Mouse (Mus musculus): ENCODE results near the gene Naaladl2. TPM values are rescaled to one million over a fixed set of nuclear protein-coding genes. Genes with fewer than 3 reads are reported as not detected.

The Naaladl2 gene
- total RNA-seq, 2 experiments from 2014 or later = 0.52 to 0.55 TPM

- DNase-seq (ENCODE audit: low spot score) = no peak
These were observed 453.7 kb downstream of the Naaladl2 start for GRCm38 (mm10) chr3:24690162-24690915.

DNA sequence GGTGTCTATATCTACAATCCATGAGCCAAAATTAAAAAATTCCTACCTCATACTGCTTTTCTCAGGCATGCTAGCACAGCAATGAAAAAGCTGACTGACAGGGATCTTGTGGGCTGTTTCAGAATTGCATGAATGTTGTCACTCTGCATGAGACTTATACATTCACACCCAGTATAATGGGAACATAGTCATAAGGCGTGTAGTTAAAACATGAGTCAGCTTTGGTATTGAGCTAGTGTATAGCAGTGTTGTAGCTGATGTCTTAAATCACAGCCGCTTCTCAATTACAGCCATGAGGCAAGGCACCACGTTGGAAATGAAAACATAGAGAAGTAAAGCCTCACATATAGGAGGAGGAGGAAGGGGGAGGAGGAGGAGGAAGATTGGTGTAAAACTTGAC, 473.6 kb downstream of the Naaladl2 start:
- DNase-seq (ENCODE audit: low spot score) = no peak

GRCm38 (mm10) chr3:24668052-24668916, 475.8 kb downstream of the Naaladl2 start:
- no peak for DNase-seq (ENCODE audit: low spot score)

GRCm38 (mm10) chr3:24665408-24665807, 478.7 kb downstream of the Naaladl2 start:
- DNase-seq (ENCODE audit: low spot score) = no peak

- no peak for DNase-seq (ENCODE audit: low spot score)
These were observed 480.3 kb downstream of the Naaladl2 start for GRCm38 (mm10) chr3:24663749-24664148.

DNA sequence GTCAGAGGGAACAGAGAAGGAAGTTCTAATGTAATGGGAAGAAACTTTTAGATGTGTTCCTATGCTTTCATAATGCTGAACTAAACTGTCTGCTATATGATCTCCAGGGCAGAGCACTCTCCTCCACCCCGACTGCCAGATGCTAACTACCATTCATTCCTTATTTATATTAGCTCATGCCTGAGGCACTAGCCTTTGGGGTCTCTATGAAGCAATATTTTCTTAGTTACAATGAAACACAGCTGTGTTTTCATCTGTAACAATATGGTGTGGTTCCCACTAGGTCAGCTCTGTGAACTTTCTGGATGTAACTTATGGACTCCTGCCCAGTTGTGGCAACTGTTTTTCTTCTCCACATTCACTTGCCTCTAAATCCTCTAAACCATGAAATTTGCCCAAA, 514.0 kb downstream of the Naaladl2 start:
- DNase-seq (ENCODE audit: low spot score) = peak; percentile 15

- no peak for DNase-seq (ENCODE audit: low spot score)
These were observed 538.6 kb downstream of the Naaladl2 start for GRCm38 (mm10) chr3:24605485-24605884.

DNA sequence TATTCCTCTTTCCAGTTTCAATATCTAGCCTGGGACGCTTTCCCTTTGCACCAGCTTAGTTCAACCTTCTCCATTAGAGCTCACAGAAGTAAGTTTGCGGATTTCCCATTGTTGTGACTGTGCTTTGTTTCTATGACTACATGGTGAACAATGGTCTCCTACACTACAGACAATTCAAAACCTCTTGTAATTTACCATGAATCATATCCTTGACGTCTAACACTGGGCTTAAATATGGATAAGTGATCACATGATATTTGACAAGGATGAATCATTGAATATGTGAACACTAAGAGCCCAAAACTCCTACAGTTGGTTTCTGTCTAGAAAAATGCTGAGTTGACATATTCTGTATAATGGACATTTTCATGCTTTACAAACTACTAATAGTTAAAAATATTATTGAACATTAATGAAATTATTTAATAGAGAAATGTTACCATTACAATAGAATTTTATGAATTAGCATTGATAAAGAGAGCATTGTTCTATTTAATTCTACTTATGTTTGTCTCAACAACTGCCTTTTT, 539.2 kb downstream of the Naaladl2 start:
- no peak for DNase-seq (ENCODE audit: low spot score)

- DNase-seq (ENCODE audit: low spot score) = no peak
These were observed 548.6 kb downstream of the Naaladl2 start for GRCm38 (mm10) chr3:24595447-24595846.

DNA sequence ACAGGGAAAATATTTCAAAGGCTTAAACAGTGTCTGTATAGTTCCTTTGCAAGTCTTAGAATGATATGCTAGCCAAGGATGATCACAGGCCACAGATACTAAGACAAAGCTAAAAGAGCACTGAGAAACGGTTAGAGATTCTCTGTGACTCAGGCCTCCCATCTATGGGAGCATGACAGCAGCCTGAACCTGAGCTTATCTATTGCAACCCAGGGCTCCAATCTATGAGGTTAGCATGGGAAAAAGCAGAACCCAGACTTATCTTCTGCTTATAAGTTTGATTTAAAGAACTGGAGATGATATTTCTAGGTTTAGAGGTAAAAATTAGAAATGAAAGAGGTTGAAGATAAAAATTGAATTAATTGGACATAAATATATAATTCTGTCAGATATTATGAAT, 587.4 kb downstream of the Naaladl2 start:
- DNase-seq (ENCODE audit: low spot score) = no peak

GRCm38 (mm10) chr3:24553701-24554100, 590.4 kb downstream of the Naaladl2 start:
- DNase-seq (ENCODE audit: low spot score) = no peak

DNA sequence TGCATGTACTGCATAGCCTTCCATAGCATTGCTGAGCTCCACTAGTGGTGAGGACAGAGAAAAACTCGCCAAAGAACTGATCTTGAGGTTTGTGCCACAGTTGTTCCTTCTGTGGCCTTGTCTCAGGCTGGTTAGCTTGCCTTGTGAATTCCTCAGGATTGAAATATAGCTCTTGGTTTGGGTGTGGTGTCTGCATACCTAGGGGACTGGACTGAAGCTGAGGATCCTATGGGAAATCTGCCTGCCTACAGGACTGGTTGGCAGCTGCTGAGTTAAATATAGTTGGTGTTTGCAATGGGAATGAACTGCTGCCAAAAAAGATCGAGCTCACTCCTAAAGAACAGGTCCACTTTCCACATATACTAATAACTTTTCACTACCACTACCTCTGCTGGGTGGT, 591.4 kb downstream of the Naaladl2 start:
- DNase-seq (ENCODE audit: low spot score) = no peak

DNA sequence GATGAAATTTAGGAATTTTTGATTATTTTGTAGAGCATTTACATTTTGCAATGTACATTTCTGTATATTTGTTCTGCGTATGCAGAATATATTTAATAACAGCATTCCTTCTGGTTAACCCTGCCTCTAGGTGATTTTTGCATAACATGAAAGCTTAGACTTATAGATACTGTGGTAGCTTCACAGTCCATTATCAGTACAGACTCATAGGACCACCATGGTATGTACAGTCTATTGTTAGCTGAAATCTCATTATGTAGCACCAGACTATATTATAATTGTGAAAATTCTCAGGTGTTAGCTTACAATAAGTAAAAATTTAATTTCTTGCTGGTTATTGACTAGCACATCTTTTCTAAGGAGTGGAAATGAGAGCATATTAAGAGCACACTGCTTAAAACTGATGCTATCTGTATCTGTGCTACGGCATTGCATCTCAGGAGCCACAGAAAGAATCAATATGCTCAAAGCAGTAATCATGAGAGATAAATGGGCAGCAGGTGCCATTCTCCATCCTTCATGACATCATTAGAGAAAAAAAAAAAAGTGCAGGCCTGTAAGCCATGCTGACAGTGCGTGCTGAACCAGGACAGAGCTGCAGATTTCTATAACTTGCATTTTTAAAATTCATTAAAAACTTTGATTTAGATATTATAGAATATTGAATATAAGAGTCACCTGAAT, 610.1 kb downstream of the Naaladl2 start:
- DNase-seq (ENCODE audit: low spot score) = no peak

DNA sequence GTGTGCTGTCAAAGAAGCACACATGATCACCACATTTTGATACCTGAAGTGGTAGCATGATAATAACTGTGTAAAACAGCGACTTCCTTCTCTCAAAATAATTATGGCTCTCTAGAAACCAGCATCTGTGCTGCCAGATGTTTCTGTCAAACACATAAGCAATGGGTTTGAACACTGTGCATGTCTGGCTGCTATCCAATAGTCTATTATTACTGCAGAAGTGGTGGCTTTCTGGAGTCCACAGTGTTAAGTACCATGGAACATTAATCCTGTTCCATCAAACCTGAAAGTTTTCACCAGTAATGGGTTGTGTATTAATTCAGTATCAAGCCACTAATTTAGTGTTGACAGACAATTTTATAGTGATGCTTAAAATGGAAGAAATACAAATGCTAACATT, 629.1 kb downstream of the Naaladl2 start:
- DNase-seq (ENCODE audit: low spot score) = no peak

GRCm38 (mm10) chr3:24486456-24487112, 657.5 kb downstream of the Naaladl2 start:
- no peak for DNase-seq (ENCODE audit: low spot score)

DNA sequence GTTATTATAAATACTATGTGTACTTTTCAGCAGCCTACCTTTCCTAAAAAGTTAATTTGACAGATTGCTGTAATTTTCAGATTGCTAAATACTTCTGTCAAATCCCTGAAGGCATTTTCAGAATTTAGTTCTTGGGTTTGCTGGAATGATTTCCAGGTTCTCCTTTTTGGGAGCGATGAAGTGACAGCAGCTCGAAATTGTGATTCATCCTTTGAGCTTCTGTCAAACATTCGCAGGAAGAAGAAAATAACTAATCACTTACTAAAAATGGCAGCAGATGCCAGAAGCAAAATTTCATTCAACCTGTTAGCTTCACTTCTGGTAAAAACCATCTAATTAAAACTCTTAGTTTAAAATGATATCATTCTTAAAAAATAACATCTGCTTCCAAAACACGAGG, 680.1 kb downstream of the Naaladl2 start:
- DNase-seq (ENCODE audit: low spot score) = no peak

DNA sequence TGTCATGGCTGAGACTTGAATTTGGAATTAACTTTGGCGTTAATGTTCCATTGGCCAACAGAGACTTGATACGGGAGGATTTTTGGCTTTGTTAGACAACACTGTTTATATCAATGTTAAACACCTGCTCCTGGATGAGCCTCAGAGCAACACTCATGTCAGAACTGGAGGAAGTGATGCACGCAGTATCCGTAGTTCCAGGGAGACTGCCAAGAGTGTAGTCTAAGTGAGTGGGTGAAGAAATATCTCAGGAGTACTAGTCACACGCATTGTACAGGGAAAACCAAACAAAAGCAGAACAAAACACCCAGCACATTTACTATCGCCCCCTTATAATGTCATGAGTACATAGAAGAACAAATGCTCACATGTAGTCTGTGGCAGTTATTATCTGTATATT, 703.4 kb downstream of the Naaladl2 start:
- DNase-seq (ENCODE audit: low spot score) = no peak

- no peak for DNase-seq (ENCODE audit: low spot score)
These were observed 711.3 kb downstream of the Naaladl2 start for GRCm38 (mm10) chr3:24432761-24433160.

DNA sequence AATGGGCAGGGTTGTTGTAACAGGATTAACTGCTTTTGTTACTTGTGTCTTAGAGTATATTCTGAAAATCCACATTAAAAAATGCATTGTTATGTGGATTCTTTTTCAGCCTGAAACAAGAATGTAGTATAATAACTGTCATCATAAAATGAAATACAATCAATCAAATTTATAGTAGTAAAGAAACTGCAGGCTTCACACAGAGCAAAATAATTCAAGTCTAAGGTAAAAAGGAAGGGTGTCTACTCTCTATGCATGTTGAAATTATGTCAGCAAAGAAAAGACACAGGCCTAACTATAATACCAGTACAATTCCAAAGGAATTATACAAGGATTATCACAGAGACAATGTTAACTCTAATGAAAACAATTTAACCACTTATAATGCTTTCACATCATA, 752.3 kb downstream of the Naaladl2 start:
- no peak for DNase-seq (ENCODE audit: low spot score)

GRCm38 (mm10) chr3:24391311-24391710, 752.8 kb downstream of the Naaladl2 start:
- DNase-seq (ENCODE audit: low spot score) = no peak

DNA sequence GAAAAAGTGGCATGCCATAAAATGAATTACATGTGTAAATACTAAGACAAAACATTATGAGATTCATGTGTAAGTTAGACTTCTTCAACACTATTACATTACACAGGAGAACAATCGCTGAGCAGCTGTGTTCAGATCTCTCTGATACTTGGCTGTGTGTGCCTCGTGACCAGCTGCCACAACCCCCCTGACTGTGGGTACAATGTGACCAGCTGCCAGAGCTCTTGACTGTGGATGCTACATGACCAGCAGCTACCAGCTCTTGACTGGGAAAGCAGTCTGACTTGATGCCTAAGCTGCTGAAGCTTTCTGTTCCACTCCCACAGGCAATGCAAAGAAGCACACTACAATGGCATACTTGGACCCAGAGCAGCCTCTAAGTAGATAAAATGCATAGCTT, 789.1 kb downstream of the Naaladl2 start:
- no peak for DNase-seq (ENCODE audit: low spot score)
